Mouse (Mus musculus): Measurements from ENCODE around the gene Ifi213.
"Not testable (repeated sequence)": the region's sequence is repeated elsewhere in the genome, so short reads cannot be mapped to it uniquely, and the experiment has no call there.

Gene Ifi213

GRCm38 (mm10) chr1:173598838-173599494 lies at the start of gene Ifi213:
TSS of gene Ifi213 (minus strand) at chr1:173599274.
- DNase-seq (ENCODE audit: low spot score in 2 of 2) = not testable (repeated sequence)

- DNase-seq (ENCODE audit: low spot score in 2 of 2) = no peak
Measured at GRCm38 (mm10) chr1:173645393-173645792, 46.3 kb upstream of the Ifi213 start.

GRCm38 (mm10) chr1:173633969-173634645 lies 35.0 kb upstream of the Ifi213 start:
- DNase-seq (ENCODE audit: low spot score in 2 of 2) = no peak

- DNase-seq (ENCODE audit: low spot score in 2 of 2) = not testable (repeated sequence)
Measured at GRCm38 (mm10) chr1:173630622-173631021, 31.5 kb upstream of the Ifi213 start, which contains the start of gene Ifi209. TSS of gene Ifi209 (plus strand) at chr1:173630917.

- DNase-seq (ENCODE audit: low spot score in 2 of 2) = no peak
Measured at GRCm38 (mm10) chr1:173626686-173627085, 27.6 kb upstream of the Ifi213 start.

- no peak for DNase-seq (ENCODE audit: low spot score in 2 of 2)
Measured at GRCm38 (mm10) chr1:173624052-173624451, 25.0 kb upstream of the Ifi213 start.

GRCm38 (mm10) chr1:173622216-173622615 lies 23.1 kb upstream of the Ifi213 start:
- DNase-seq (ENCODE audit: low spot score in 2 of 2) = not testable (repeated sequence)

GRCm38 (mm10) chr1:173610291-173610690 lies 11.2 kb upstream of the Ifi213 start:
- DNase-seq (ENCODE audit: low spot score in 2 of 2) = not testable (repeated sequence)

GRCm38 (mm10) chr1:173589698-173590097 lies 9.4 kb downstream of the Ifi213 start:
- not testable (repeated sequence) for DNase-seq (ENCODE audit: low spot score in 2 of 2)

- DNase-seq (ENCODE audit: low spot score in 2 of 2) = no peak
Measured at GRCm38 (mm10) chr1:173579921-173580585, 19.0 kb downstream of the Ifi213 start.

- no peak for DNase-seq (ENCODE audit: low spot score in 2 of 2)
Measured at GRCm38 (mm10) chr1:173579079-173579478, 20.0 kb downstream of the Ifi213 start.

- not testable (repeated sequence) for DNase-seq (ENCODE audit: low spot score in 2 of 2)
Measured at GRCm38 (mm10) chr1:173550491-173551050, 48.5 kb downstream of the Ifi213 start.

GRCm38 (mm10) chr1:173548798-173549197 lies 50.3 kb downstream of the Ifi213 start:
- not testable (repeated sequence) for DNase-seq (ENCODE audit: low spot score in 2 of 2)

- DNase-seq (ENCODE audit: low spot score in 2 of 2) = not testable (repeated sequence)
Measured at GRCm38 (mm10) chr1:173535791-173536190, 63.3 kb downstream of the Ifi213 start, which contains the start of gene Ifi214. TSS of gene Ifi214 (minus strand) at chr1:173535957.

GRCm38 (mm10) chr1:173521452-173521851 lies 77.6 kb downstream of the Ifi213 start:
- no peak for DNase-seq (ENCODE audit: low spot score in 2 of 2)
